Mouse (Mus musculus) hindbrain, postnatal 0 days (tissue): Measurements from ENCODE around the gene Hoxb1. TPM values are rescaled to one million over a fixed set of nuclear protein-coding genes. Genes with fewer than 3 reads are reported as not detected.
A peak's percentile ranks its signal among the peaks of the same experiment; 100 is the strongest.

Experiments
- ATAC-seq: fragments of 200-750 bp; cut with Nextera tagmentation; 2 replicates; pipeline ENCODE4 v1.8.0; 2017; ENCODE audit warnings: mild to moderate bottlenecking, moderate TSS enrichment, moderate library complexity
- DNase-seq: peaks from one replicate; pipeline ENCODE4 v3.0.0-alpha.2; 2015; ENCODE audit warnings: low spot score
- H3K27ac ChIP-seq: fragments of 300-500 bp; sonication (generic); 2 replicates; pipeline ENCODE4 v1.5.1; 2014; ENCODE audit warnings: mild to moderate bottlenecking
- H3K27me3 ChIP-seq: fragments of 300-500 bp; sonication (generic); 2 replicates; pipeline ENCODE4 v1.6.1; 2014; ENCODE audit warnings: low read length, mixed read lengths; ENCODE audit not compliant: insufficient read depth
- H3K36me3 ChIP-seq: fragments of 300-500 bp; sonication (generic); 2 replicates; pipeline ENCODE4 v1.6.1; 2014; ENCODE audit warnings: low read length, mixed read lengths; ENCODE audit not compliant: insufficient read depth
- H3K4me1 ChIP-seq: fragments of 300-500 bp; sonication (generic); 2 replicates; pipeline ENCODE4 v1.6.1; 2014; ENCODE audit warnings: antibody characterized with exemption, low read length, mixed read lengths; ENCODE audit not compliant: insufficient read depth
- H3K4me2 ChIP-seq: fragments of 300-500 bp; sonication (generic); 2 replicates; pipeline ENCODE4 v1.6.1; 2014; ENCODE audit warnings: low read depth, mild to moderate bottlenecking, low read length, moderate library complexity, mixed read lengths
- H3K4me3 ChIP-seq: fragments of 300-500 bp; sonication (generic); 2 replicates; pipeline ENCODE4 v1.5.1; 2014; ENCODE audit warnings: low read length
- H3K9ac ChIP-seq: fragments of 300-500 bp; sonication (generic); replicated peaks from 2 replicates; pipeline ENCODE4 v1.6.1; 2014; ENCODE audit warnings: mild to moderate bottlenecking, low read length, moderate library complexity, mixed read lengths
- H3K9me3 ChIP-seq: fragments of 300-500 bp; sonication (generic); 2 replicates; pipeline ENCODE4 v1.6.1; 2016; ENCODE audit warnings: low read length, mixed read lengths
- CTCF ChIP-seq: IDR thresholded peaks from 2 replicates; pipeline ENCODE4 v1.5.1; 2016; ENCODE audit warnings: antibody characterized with exemption, control low read depth, low read depth
- WGBS: fragments of 180-500 bp; shearing (Covaris S2); extraction: QIAGEN DNeasy Blood & Tissue Kit; methylation state at CpG from one replicate; pipeline ENCODE4 v1.1.7; 2014; 5-methylcytosine and 5-hydroxymethylcytosine counted together
- polyA plus RNA-seq: library from polyadenylated mRNA; unstranded; fragments of >200 nt; fragmentation: Nextera tagmentation; extraction: Ambion mirVana; gene quantifications from 2 replicates; pipeline ENCODE4 v1.2.1, GENCODE M21; 2015
- total RNA-seq: library from RNA; depleted of rRNA; stranded (reverse); fragments of >200 nt; gene quantifications from 2 replicates; pipeline ENCODE4 v1.2.3, GENCODE M21; 2014

The Hoxb1 gene
- total and polyA plus RNA-seq, 2 experiments from 2014 or later = 0.21 to 0.24 TPM

DNA sequence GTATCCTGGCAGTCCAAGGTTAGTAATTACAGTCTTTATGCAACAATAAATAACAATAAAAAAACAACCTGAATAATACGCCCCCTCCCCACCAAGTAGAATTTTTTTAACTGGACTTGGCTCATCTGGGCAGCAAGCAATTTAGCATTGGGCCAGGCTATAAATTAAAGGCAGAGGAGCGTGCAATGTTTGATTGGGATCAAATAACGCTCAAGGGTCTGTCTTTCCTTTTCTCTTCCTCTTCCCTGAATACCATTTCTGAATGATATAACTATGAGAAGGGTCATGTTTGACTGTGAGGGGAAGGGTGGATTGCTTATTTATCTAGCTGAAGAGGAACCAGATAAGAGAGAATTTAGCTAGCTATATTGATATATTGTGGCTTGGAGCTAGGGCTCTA, 16.6 kb upstream of the Hoxb1 start:
- no peaks in the 10 kb centered on the region for H3K36me3 ChIP-seq
- H3K4me2 ChIP-seq = peak overlapping the region; percentile 24
- ATAC-seq (no peak), DNase-seq (no peak)
- no peak overlapping the region for H3K4me3 ChIP-seq
- H3K9me3 ChIP-seq = no peaks in the 10 kb centered on the region
- TF ChIP-seq CTCF = no peak
- peak overlapping the region; percentile 91 for H3K27ac ChIP-seq
- 16% methylated on average over 3 of the region's 3 CpGs for WGBS
- 0 out of 2 replicates have a peak, but pooled peaks cover 4% of the 10 kb centered on the region for H3K4me1 ChIP-seq
- H3K9ac ChIP-seq = peak overlapping the region; percentile 28; the same call in 1 of the 2 replicates
- peaks cover 62% of the 10 kb centered on the region for H3K27me3 ChIP-seq

- Histone ChIP-seq H3K27ac (peak overlapping the region; percentile 91), H3K4me3 (no peak overlapping the region), H3K9ac (0 out of 2 replicates have a peak overlapping the region, but pooled peaks have one; percentile 28), H3K4me2 (peak overlapping the region; percentile 24), H3K9me3 (no peaks in the 10 kb centered on the region), H3K27me3 (peaks cover 61% of the 10 kb centered on the region), H3K36me3 (no peaks in the 10 kb centered on the region), H3K4me1 (no peaks in the 10 kb centered on the region)
- DNase-seq (peak; percentile 47), ATAC-seq (no peak)
- TF ChIP-seq CTCF = no peak
- WGBS = 4% methylated on average over 14 of the region's 14 CpGs
Observed at GRCm38 (mm10) chr11:96349491-96350340, 15.8 kb upstream of the Hoxb1 start.

- no peak for TF ChIP-seq CTCF
- 9% methylated on average over 2 of the region's 2 CpGs for WGBS
- Histone ChIP-seq H3K9me3 (no peaks in the 10 kb centered on the region), H3K4me1 (no peaks in the 10 kb centered on the region), H3K27ac (peak within 1 kb of the TSS; percentile 91), H3K9ac (peak within 1 kb of the TSS; percentile 30), H3K36me3 (no peaks in the 10 kb centered on the region), H3K4me3 (peak within 1 kb of the TSS; percentile 50; the same call in 1 of the 2 replicates), H3K27me3 (peaks cover 65% of the 10 kb centered on the region), H3K4me2 (peak within 1 kb of the TSS; percentile 59)
- ATAC-seq (no peak), DNase-seq (no peak)
Observed at GRCm38 (mm10) chr11:96350341-96350624, 15.3 kb upstream of the Hoxb1 start, which contains the start of gene Hoxb2. Hoxb2 (plus strand) TSS chr11:96350525.

- no peak for ATAC-seq
- WGBS = 23% methylated on average over 2 of the region's 2 CpGs
Observed at GRCm38 (mm10) chr11:96350791-96351190, 14.8 kb upstream of the Hoxb1 start.

GRCm38 (mm10) chr11:96351312-96351711, 14.2 kb upstream of the Hoxb1 start:
- DNase-seq = peak; percentile 79
- TF ChIP-seq CTCF = no peak
- Histone ChIP-seq H3K4me3 (peak overlapping the region; percentile 50), H3K4me2 (peak overlapping the region; percentile 59), H3K9ac (peak overlapping the region; percentile 75), H3K4me1 (no peaks in the 10 kb centered on the region), H3K9me3 (no peaks in the 10 kb centered on the region), H3K27me3 (peaks cover 65% of the 10 kb centered on the region), H3K36me3 (no peaks in the 10 kb centered on the region), H3K27ac (peak overlapping the region; percentile 91)
- peak; percentile 55; the same call in 1 of the 2 replicates for ATAC-seq
- WGBS = 3% methylated on average over 11 of the region's 11 CpGs

More at GRCm38 (mm10) chr11:96350791-96351190, 14.8 kb upstream of the Hoxb1 start:
- Histone ChIP-seq H3K9ac (peak overlapping the region; percentile 30; the same call in 1 of the 2 replicates), H3K4me2 (peak overlapping the region; percentile 59), H3K4me3 (no peak overlapping the region), H3K36me3 (no peaks in the 10 kb centered on the region), H3K4me1 (no peaks in the 10 kb centered on the region), H3K9me3 (no peaks in the 10 kb centered on the region), H3K27me3 (peaks cover 65% of the 10 kb centered on the region), H3K27ac (peak overlapping the region; percentile 91)
- DNase-seq = no peak
- no peak for TF ChIP-seq CTCF

DNA sequence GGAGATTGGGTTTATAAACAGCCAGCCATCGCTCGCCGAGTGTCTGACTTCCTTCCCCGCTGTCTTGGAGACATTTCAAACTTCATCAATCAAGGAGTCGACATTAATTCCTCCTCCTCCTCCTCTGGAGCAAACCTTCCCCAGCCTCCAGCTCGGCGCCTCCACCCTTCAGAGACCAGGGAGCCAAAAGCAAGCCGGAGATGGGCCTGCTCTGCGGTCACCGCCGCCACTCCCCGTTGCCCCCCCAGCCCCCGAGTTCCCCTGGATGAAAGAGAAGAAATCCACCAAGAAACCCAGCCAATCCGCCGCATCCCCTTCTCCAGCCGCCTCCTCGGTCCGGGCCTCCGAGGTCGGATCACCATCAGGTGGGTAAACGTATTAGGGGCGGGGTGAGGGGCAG, 13.7 kb upstream of the Hoxb1 start:
- ATAC-seq = no peak; the same call in 1 of the 2 replicates
- Histone ChIP-seq H3K4me3 (peak overlapping the region; percentile 50), H3K4me1 (no peaks in the 10 kb centered on the region), H3K9me3 (no peaks in the 10 kb centered on the region), H3K27me3 (peaks cover 65% of the 10 kb centered on the region), H3K27ac (peak overlapping the region; percentile 91), H3K9ac (peak overlapping the region; percentile 75), H3K36me3 (no peaks in the 10 kb centered on the region), H3K4me2 (peak overlapping the region; percentile 59)
- peak; percentile 76 for DNase-seq
- 1% methylated on average over 22 of the region's 22 CpGs for WGBS
- no peak for TF ChIP-seq CTCF
